Mouse (Mus musculus) brain, embryonic 14.5 days (tissue): ENCODE results near the gene Cep55.

Source experiments
- CTCF ChIP-seq: fragments of 200-500 bp; IDR thresholded peaks from 2 replicates; pipeline ENCODE4 v1.5.1; 2012; ENCODE audit warnings: inconsistent platforms, mild to moderate bottlenecking, moderate library complexity, borderline replicate concordance; ENCODE audit not compliant: insufficient read depth, insufficient read length; ENCODE audit errors: extremely low read depth
- POLR2A ChIP-seq: fragments of 200-500 bp; IDR thresholded peaks from 2 replicates; pipeline ENCODE4 v1.6.1; 2012; ENCODE audit warnings: mild to moderate bottlenecking, inconsistent platforms, borderline replicate concordance; ENCODE audit not compliant: poor library complexity, insufficient read depth, insufficient read length, severe bottlenecking; ENCODE audit errors: extremely low read depth

GRCm38 (mm10) chr19:38123921-38124320, 69.1 kb downstream of the Cep55 start:
- TF ChIP-seq POLR2A (no peak), CTCF (no peak)
